Mouse (Mus musculus) liver, embryonic 14.5 days (tissue): ENCODE measurements at regions not wholly inside any gene's neighbourhood (a gene's known extent, or its start where the extent isn't known, plus 50 kb on each side); places are given as distances from the start of the nearest gene placed in this dataset.

Experiments
- ATAC-seq: fragments of 200-750 bp; cut with Nextera tagmentation; 2 replicates; pipeline ENCODE4 v1.8.0; 2017; ENCODE audit warnings: moderate number of reproducible peaks, mild to moderate bottlenecking, moderate library complexity; ENCODE audit not compliant: insufficient read depth
- DNase-seq, 3 experiments: peaks; one replicate each; pipeline ENCODE4 v3.0.0-alpha.2; 2012 to 2013; ENCODE audit warnings: low read depth in 3 of 3, low spot score in 3 of 3
- H3K27ac ChIP-seq: fragments of 300-500 bp; sonication (generic); 2 replicates; pipeline ENCODE4 v1.5.1; 2014; ENCODE audit warnings: moderate library complexity, mild to moderate bottlenecking, control low read depth, inconsistent platforms
- H3K27me3 ChIP-seq: fragments of 300-500 bp; sonication (generic); 2 replicates; pipeline ENCODE4 v1.6.1; 2014; ENCODE audit warnings: mild to moderate bottlenecking, low read length, moderate library complexity; ENCODE audit not compliant: control insufficient read depth, insufficient read depth
- H3K36me3 ChIP-seq: fragments of 300-500 bp; sonication (generic); replicated peaks from 2 replicates; pipeline ENCODE4 v1.6.1; 2014; ENCODE audit warnings: low read depth; ENCODE audit not compliant: control insufficient read depth, insufficient read depth
- H3K4me1 ChIP-seq, 2 experiments: fragments of 200-500 bp in 1 of 2; fragments of 300-500 bp in 1 of 2; sonication (generic) in 1 of 2; replicated peaks; 2 replicates each; pipeline ENCODE4 v1.6.1; 2012 to 2014; ENCODE audit warnings: antibody characterized with exemption in 1 of 2, inconsistent platforms in 1 of 2, low read length in 1 of 2; ENCODE audit not compliant: control insufficient read depth in 2 of 2, insufficient read depth in 2 of 2
- H3K4me2 ChIP-seq: fragments of 300-500 bp; sonication (generic); 2 replicates; pipeline ENCODE4 v1.6.1; 2014; ENCODE audit warnings: low read depth, mild to moderate bottlenecking, control low read depth, moderate library complexity
- H3K4me3 ChIP-seq, 2 experiments: fragments of 200-500 bp in 1 of 2; fragments of 300-500 bp in 1 of 2; sonication (generic) in 1 of 2; 2 replicates each; pipeline ENCODE4 v1.5.1; 2012 to 2014; ENCODE audit warnings: low read depth in 2 of 2, low read length in 2 of 2, mild to moderate bottlenecking in 2 of 2, control low read depth in 1 of 2, inconsistent platforms in 1 of 2, moderate library complexity in 1 of 2; ENCODE audit not compliant: insufficient read depth in 1 of 2
- H3K9ac ChIP-seq: fragments of 300-500 bp; sonication (generic); replicated peaks from 2 replicates; pipeline ENCODE4 v1.6.1; 2014; ENCODE audit warnings: mild to moderate bottlenecking, control low read depth, moderate library complexity
- H3K9me3 ChIP-seq: fragments of 300-500 bp; sonication (generic); 2 replicates; pipeline ENCODE4 v1.6.1; 2016; ENCODE audit warnings: low read length, mixed read lengths; ENCODE audit not compliant: control insufficient read depth
- CTCF ChIP-seq: IDR thresholded peaks from 2 replicates; pipeline ENCODE4 v1.5.1; 2016; ENCODE audit warnings: antibody characterized with exemption, low read depth, control low read depth
- EP300 ChIP-seq: IDR thresholded peaks from 2 replicates; pipeline ENCODE4 v1.6.1; 2016; ENCODE audit warnings: antibody characterized with exemption, low read depth
- WGBS: fragments of 180-500 bp; shearing (Covaris S2); extraction: QIAGEN DNeasy Blood & Tissue Kit; methylation state at CpG from one replicate; pipeline ENCODE4 v1.1.7; 2014; ENCODE audit not compliant: insufficient replicate concordance; 5-methylcytosine and 5-hydroxymethylcytosine counted together

DNA sequence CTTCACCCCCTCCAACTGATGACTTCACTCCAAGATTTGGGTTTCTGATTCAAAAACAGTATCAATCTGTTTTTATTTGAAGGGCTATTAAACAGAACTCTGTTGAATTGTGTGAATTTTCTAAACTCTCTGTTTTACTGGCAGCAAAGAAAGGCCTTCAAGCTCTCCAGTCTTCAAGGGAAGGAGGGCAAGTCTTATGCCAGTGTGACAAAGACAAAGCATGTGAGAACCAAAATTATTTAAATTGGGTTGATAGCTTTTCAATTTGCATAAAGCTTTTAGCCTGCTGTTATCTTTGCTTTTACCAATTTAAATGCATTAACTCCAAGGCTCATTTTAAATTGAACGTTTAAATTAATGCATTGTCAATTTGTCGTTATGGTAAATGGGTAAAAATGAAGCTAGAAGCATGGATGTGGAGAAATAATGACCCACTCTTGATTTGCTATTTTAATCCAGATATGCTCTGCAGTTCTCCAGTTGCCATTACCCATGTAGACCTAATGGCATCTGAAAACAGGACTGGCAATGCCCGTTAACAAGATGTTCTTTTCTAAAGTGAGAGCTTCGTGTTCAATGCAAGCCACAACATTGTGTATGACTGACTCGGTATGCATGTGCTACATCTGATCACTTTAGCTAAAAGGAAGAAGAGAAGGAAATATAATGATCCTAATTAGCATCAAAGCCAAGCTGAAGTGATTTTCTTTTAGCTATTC lies 375.0 kb upstream of the Cntn5 start:
- Histone ChIP-seq H3K27ac (no peak overlapping the region), H3K4me1 (no peaks in the 10 kb centered on the region), H3K4me2 (no peak overlapping the region), H3K36me3 (no peaks in the 10 kb centered on the region), H3K27me3 (no peaks in the 10 kb centered on the region), H3K9me3 (no peaks in the 10 kb centered on the region), H3K4me3 (no peak overlapping the region), H3K9ac (no peak overlapping the region)
- DNase-seq (no peak), ATAC-seq (no peak)
- TF ChIP-seq EP300 (no peak), CTCF (no peak)
- WGBS, result 51% methylated on average over 5 of the region's 5 CpGs

DNA sequence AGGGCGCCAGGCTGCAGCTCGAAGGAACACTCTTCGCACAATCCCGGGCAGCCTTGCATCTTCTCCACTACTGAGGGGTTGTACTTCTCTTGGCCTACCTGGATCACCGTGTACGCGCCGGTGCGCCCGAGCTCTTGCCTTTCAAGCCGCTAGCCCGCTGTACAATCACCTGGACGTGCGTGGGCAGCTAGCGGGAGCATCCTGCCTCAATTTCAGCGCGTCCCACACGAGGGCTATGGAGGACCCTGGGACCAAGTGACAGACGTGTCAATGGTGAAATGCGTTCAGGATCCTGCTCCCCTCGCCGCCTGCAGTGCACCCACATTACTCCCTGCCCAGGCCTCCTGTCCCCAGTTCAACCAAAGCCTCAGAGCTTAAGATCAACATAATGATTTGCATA lies 373.2 kb upstream of the Cntn5 start:
- Histone ChIP-seq H3K4me2 (no peak overlapping the region), H3K9ac (no peak overlapping the region), H3K4me1 (no peaks in the 10 kb centered on the region), H3K27me3 (no peaks in the 10 kb centered on the region), H3K36me3 (no peaks in the 10 kb centered on the region), H3K4me3 (no peak overlapping the region), H3K27ac (no peak overlapping the region), H3K9me3 (no peaks in the 10 kb centered on the region)
- TF ChIP-seq EP300 (no peak), CTCF (no peak)
- no peak for ATAC-seq
- WGBS, result 78% methylated on average over 22 of the region's 22 CpGs
- DNase-seq, result no peak

DNA sequence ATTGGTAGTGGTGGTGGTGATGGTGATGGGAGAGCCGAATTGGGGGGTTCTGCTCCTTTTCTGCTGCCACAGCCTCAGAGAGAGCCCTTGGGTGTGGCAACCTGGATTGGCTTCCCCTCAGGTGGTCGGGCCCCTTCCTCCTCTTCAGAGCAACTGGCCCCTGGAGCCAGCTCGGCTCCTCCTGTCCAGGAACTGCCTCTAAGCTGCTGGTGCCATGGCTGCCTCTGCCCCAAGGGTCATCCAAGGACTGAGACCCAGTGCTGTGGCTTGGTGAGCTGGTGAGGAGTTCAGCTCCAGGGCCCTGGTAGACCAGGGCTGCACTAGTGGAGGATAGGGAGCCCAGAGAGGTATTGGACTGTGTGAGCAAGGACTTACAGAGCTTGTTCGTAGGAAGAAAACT lies 372.4 kb upstream of the Cntn5 start:
- Histone ChIP-seq H3K9ac (no peak overlapping the region), H3K36me3 (no peaks in the 10 kb centered on the region), H3K4me1 (no peaks in the 10 kb centered on the region), H3K27ac (no peak overlapping the region), H3K27me3 (no peaks in the 10 kb centered on the region), H3K4me3 (no peak overlapping the region), H3K4me2 (no peak overlapping the region), H3K9me3 (no peaks in the 10 kb centered on the region)
- 34% methylated on average over 4 of the region's 4 CpGs for WGBS
- ATAC-seq, result no peak
- no peak for DNase-seq
- TF ChIP-seq CTCF (no peak), EP300 (no peak)

DNA sequence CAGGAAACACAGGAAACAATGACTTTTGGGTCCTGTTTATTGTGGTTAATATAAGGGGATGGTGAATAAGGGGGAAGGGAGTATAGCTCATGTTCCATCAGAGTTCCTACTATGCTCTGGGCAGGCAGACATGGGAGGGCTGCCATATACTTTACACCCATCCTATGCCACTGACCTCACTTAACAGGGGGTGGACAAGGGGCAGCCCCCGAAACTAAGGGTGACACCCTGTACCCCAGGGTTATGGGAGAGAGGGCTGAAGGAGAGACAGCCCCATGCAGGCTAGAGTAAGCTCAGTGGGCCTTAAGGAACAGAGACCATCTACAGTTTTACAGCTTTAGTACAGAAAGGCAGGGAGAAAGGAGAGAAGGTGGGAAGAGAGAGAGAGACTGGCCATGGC lies 352.3 kb upstream of the Cntn5 start:
- Histone ChIP-seq H3K27me3 (no peaks in the 10 kb centered on the region), H3K4me2 (no peak overlapping the region), H3K27ac (no peak overlapping the region), H3K4me3 (no peak overlapping the region), H3K4me1 (no peaks in the 10 kb centered on the region), H3K36me3 (no peaks in the 10 kb centered on the region), H3K9me3 (no peaks in the 10 kb centered on the region), H3K9ac (no peak overlapping the region)
- DNase-seq (no peak), ATAC-seq (no peak)
- TF ChIP-seq EP300 (no peak), CTCF (no peak)
- WGBS, result 24% methylated on average over 1 of the region's 1 CpGs

DNA sequence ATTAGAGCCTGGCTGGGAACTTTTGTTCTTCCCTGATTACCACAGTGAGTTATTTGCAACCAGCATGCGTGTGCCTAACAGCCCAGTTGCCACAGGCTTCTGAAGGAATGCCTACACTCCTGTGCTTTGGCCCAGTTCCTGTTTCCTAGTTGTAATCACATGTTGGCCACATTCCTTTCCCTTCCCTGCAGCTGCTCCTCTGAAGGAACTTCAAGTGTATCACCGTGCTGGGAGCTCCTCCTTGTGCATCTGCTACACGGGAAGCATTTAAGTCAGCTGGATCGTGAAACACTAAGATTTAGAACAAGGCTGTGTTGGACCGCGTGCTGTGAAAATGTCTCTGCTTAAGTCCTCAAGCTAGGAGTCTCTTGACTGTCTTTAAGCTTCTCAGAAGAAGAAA lies 302.3 kb upstream of the Cntn5 start:
- TF ChIP-seq CTCF (no peak), EP300 (no peak)
- H3K4me1 ChIP-seq, result no peaks in the 10 kb centered on the region
- no peak for ATAC-seq

More for the DNA sequence above, 302.3 kb upstream of the Cntn5 start:
- H3K27ac ChIP-seq, result no peak overlapping the region
- H3K9ac ChIP-seq, result no peak overlapping the region
- WGBS, result 60% methylated on average over 6 of the region's 6 CpGs
- DNase-seq, result no peak
- H3K4me2 ChIP-seq, result no peak overlapping the region
- no peaks in the 10 kb centered on the region for H3K36me3 ChIP-seq
- no peaks in the 10 kb centered on the region for H3K9me3 ChIP-seq
- H3K27me3 ChIP-seq, result no peaks in the 10 kb centered on the region
- H3K4me3 ChIP-seq, result no peak overlapping the region
